Mouse (Mus musculus): ENCODE results near the gene Gmnc.

DNA sequence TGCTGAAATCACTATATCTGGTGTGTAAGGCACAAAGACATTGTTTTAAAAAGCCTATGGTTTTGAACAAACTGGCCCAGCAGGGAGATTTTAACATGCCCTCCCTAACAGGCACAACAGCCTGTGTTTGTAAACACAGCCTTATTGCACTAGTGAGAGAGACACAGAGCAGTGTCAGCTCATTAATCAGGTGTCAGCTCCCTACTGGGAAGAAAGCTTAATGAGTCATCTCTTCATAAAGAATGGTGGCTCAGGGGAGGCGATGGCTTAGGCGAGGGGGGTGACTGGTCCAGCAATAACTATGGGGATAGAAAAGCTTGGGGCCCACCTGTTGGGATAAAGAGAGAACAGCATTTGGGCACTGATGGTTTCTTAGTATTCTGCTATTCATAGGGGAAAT is 8.1 kb upstream of the Gmnc start:
- TF ChIP-seq MAFK (IDR thresholded peaks at IDR 0.05; ENCODE audit: insufficient read depth, low read depth, low read length) (no peak), ZNF384 (IDR thresholded peaks at IDR 0.05; ENCODE audit: low read depth, low read length) (no peak), ZC3H11A (IDR thresholded peaks at IDR 0.05; ENCODE audit: borderline replicate concordance, low read depth, low read length) (no peak), CHD2 (IDR thresholded peaks at IDR 0.05; ENCODE audit: low read depth, low read length) (no peak)

Data from ES-E14 (cell line).